Mouse (Mus musculus) liver, embryonic 13.5 days (tissue): ENCODE results near the gene Rnf181. TPM values are rescaled to one million over a fixed set of nuclear protein-coding genes. Genes with fewer than 3 reads are reported as not detected.

Experiments used
- ATAC-seq: fragments of 200-750 bp; cut with Nextera tagmentation; 2 replicates; pipeline ENCODE4 v1.8.0; 2017; ENCODE audit warnings: low read depth, mild to moderate bottlenecking, moderate number of reproducible peaks, moderate library complexity
- DNase-seq: peaks from one replicate; pipeline ENCODE4 v3.0.0; 2022
- H3K27ac ChIP-seq: fragments of 300-500 bp; sonication (generic); 2 replicates; pipeline ENCODE4 v1.5.1; 2015; ENCODE audit warnings: moderate library complexity, mild to moderate bottlenecking, inconsistent platforms
- H3K27me3 ChIP-seq: fragments of 300-500 bp; sonication (generic); 2 replicates; pipeline ENCODE4 v1.6.1; 2015; ENCODE audit warnings: mild to moderate bottlenecking, inconsistent platforms
- H3K36me3 ChIP-seq: fragments of 300-500 bp; sonication (generic); 2 replicates; pipeline ENCODE4 v1.6.1; 2015; ENCODE audit warnings: mild to moderate bottlenecking, inconsistent platforms
- H3K4me1 ChIP-seq: fragments of 300-500 bp; sonication (generic); replicated peaks from 2 replicates; pipeline ENCODE4 v1.6.1; 2015; ENCODE audit warnings: inconsistent platforms
- H3K4me2 ChIP-seq: fragments of 300-500 bp; sonication (generic); 2 replicates; pipeline ENCODE4 v1.6.1; 2015; ENCODE audit warnings: inconsistent platforms, mild to moderate bottlenecking, moderate library complexity
- H3K4me3 ChIP-seq: fragments of 300-500 bp; sonication (generic); replicated peaks from 2 replicates; pipeline ENCODE4 v1.5.1; 2015; ENCODE audit warnings: mild to moderate bottlenecking, inconsistent platforms
- H3K9ac ChIP-seq: fragments of 300-500 bp; sonication (generic); 2 replicates; pipeline ENCODE4 v1.6.1; 2015; ENCODE audit warnings: mild to moderate bottlenecking, inconsistent platforms
- H3K9me3 ChIP-seq: fragments of 300-500 bp; sonication (generic); replicated peaks from 2 replicates; pipeline ENCODE4 v1.6.1; 2016; ENCODE audit warnings: inconsistent platforms
- WGBS: fragments of 180-500 bp; shearing (Covaris S2); methylation state at CpG from one replicate; pipeline ENCODE4 v1.1.7; 2015; ENCODE audit not compliant: insufficient replicate concordance; 5-methylcytosine and 5-hydroxymethylcytosine counted together
- polyA plus RNA-seq: library from polyadenylated mRNA; unstranded; fragments of >200 nt; fragmentation: Nextera tagmentation; extraction: Ambion mirVana; gene quantifications from 2 replicates; pipeline ENCODE4 v1.2.1, GENCODE M21; 2015

Rnf181 gene
- polyA plus RNA-seq, 1 experiment from 2014 or later = 76.9 TPM

GRCm38 (mm10) chr6:72370091-72370490 is 3.3 kb upstream of the Rnf181 start:
- Histone ChIP-seq H3K9ac (no peak overlapping the region), H3K4me1 (peaks cover 56% of the 10 kb centered on the region), H3K4me3 (no peak overlapping the region), H3K27me3 (no peaks in the 10 kb centered on the region), H3K9me3 (no peaks in the 10 kb centered on the region), H3K27ac (peak overlapping the region; percentile 50; the same call in 1 of the 2 replicates), H3K36me3 (peaks cover 25% of the 10 kb centered on the region), H3K4me2 (no peak overlapping the region)
- 78% methylated on average over 12 of the region's 12 CpGs for WGBS
- DNase-seq (no peak), ATAC-seq (no peak)

GRCm38 (mm10) chr6:72369557-72369956 is 2.8 kb upstream of the Rnf181 start:
- Histone ChIP-seq H3K27ac (peak overlapping the region; percentile 40; the same call in 1 of the 2 replicates), H3K4me3 (no peak overlapping the region), H3K4me1 (peaks cover 50% of the 10 kb centered on the region), H3K27me3 (no peaks in the 10 kb centered on the region), H3K9ac (no peak overlapping the region), H3K9me3 (no peaks in the 10 kb centered on the region), H3K4me2 (no peak overlapping the region), H3K36me3 (peaks cover 25% of the 10 kb centered on the region)
- no peak for ATAC-seq
- no peak for DNase-seq
- 75% methylated on average over 4 of the region's 4 CpGs for WGBS

DNA sequence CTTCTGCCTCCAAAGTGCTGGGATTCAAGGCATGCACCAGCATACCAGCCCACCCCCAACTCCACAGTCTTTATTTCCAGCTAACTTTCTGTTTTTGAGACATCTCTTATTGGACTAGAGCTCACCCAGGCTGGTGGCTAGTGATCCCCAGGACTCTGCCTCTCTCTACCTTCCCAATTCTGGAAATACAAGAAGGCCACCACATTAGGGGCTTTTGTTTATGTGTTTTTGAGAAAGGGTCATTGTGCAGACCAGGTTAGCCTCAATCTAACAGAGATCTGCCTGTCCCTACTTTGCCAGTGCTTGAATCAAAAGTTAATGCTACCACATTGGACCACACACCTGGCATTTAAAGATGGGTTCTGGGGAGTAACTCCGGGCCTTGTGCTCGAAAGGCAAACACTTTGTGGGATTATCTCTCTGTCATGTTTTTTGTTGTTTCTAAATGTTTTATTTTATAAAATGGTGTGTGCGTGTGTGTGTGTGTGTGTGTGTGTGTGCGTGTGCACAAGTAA is 761 bp upstream of the Rnf181 start:
- Histone ChIP-seq H3K9me3 (no peaks in the 10 kb centered on the region), H3K4me3 (no peak overlapping the region), H3K27ac (no peak overlapping the region), H3K9ac (no peak overlapping the region), H3K27me3 (no peaks in the 10 kb centered on the region), H3K4me2 (no peak overlapping the region), H3K4me1 (peaks cover 42% of the 10 kb centered on the region), H3K36me3 (peaks cover 25% of the 10 kb centered on the region)
- DNase-seq (no peak), ATAC-seq (no peak)
- 74% methylated on average over 4 of the region's 4 CpGs for WGBS

DNA sequence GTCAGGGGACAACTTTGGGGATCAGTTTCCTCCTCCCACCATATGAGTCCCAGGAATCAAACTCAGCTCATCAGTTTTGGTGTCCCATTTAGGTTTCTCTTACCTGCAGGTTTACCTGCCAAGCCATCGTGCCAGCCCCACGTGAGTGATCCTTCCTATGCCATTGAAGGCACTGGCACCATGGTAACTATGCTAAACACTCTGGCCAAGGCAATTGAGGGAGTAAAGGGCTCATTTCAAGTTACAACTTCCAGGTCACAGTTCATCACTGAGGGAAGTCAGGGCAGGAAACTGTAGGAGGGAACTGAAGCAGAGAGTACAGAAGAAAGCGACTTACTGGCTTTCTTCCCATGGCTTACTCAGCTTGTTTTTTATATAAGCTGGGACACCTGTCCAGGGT is 452 bp downstream of the Rnf181 start:
- DNase-seq = no peak
- Histone ChIP-seq H3K9ac (no peak overlapping the region), H3K27me3 (no peaks in the 10 kb centered on the region), H3K4me1 (peaks cover 37% of the 10 kb centered on the region), H3K9me3 (no peaks in the 10 kb centered on the region), H3K36me3 (peaks cover 25% of the 10 kb centered on the region), H3K27ac (no peak overlapping the region), H3K4me3 (no peak overlapping the region), H3K4me2 (no peak overlapping the region)
- 69% methylated on average over 3 of the region's 3 CpGs for WGBS
- no peak for ATAC-seq

GRCm38 (mm10) chr6:72364985-72365384 is 1.8 kb downstream of the Rnf181 start:
- H3K4me2 ChIP-seq = no peak overlapping the region
- 52% methylated on average over 6 of the region's 6 CpGs for WGBS
- H3K9ac ChIP-seq = no peak overlapping the region
- H3K27me3 ChIP-seq = no peaks in the 10 kb centered on the region
- H3K27ac ChIP-seq = no peak overlapping the region
- DNase-seq = no peak
- no peak for ATAC-seq
- no peaks in the 10 kb centered on the region for H3K9me3 ChIP-seq
- H3K4me1 ChIP-seq = peaks cover 37% of the 10 kb centered on the region
- peaks cover 28% of the 10 kb centered on the region for H3K36me3 ChIP-seq
- H3K4me3 ChIP-seq = no peak overlapping the region

- H3K9me3 ChIP-seq = no peaks in the 10 kb centered on the region
- H3K27me3 ChIP-seq = no peaks in the 10 kb centered on the region
- ATAC-seq = no peak
- no peak overlapping the region for H3K4me3 ChIP-seq
- H3K4me2 ChIP-seq = no peak overlapping the region
- 41% methylated on average over 7 of the region's 7 CpGs for WGBS
- no peak overlapping the region for H3K9ac ChIP-seq
- H3K36me3 ChIP-seq = peaks cover 29% of the 10 kb centered on the region
- no peak for DNase-seq
- H3K27ac ChIP-seq = no peak overlapping the region
- H3K4me1 ChIP-seq = peaks cover 40% of the 10 kb centered on the region
These were observed 2.7 kb downstream of the Rnf181 start for GRCm38 (mm10) chr6:72364009-72364408.

DNA sequence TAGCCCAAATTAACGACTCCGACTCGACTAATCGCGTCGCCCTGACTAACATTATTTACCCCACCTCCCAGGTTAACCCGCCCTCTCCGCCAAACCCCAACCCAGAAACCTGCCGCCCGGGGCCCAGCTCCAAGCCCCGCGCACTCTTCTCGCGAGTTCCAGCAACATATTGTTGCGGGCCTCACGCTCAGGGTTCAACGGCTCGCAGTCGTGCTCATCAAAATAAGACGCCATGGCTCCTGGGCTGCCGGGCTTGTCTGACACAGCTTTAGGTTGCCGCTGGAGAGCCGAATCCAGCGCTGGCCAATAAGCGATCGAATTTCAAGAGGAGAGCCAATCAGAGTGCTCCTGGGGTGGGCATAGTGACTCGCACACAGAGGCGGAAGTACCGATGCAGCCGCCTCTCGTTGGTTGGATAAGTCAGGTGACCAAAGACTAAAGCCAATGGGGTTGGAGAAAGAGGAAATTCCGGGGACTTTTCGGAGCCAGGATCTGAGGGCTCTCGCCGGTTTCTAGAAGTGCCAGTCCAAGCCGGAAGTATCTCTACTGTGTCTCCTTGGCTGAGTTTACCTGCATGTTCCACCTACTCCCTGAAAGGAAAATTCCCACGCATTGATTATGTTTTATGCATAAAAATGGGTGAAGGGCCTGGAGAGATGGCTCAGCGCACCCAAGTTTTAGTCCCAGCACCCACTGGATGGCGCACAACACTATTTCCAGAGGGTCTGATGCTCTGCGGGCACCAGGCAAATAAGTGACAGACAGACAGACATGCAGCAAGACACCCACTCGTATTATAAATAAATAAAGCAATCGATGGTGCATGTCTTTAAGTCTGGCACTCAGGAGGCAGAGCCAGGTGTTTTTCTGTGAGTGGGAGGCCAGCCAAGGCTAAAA is 4.4 kb downstream of the Rnf181 start:
- peak; percentile 96 for DNase-seq
- Histone ChIP-seq H3K27ac (peak overlapping the region; percentile 89), H3K4me3 (peak overlapping the region; percentile 80), H3K9me3 (no peaks in the 10 kb centered on the region), H3K27me3 (0 out of 2 replicates have a peak, but pooled peaks cover 2% of the 10 kb centered on the region), H3K36me3 (peaks cover 31% of the 10 kb centered on the region), H3K4me2 (peak overlapping the region; percentile 82), H3K4me1 (peaks cover 56% of the 10 kb centered on the region), H3K9ac (peak overlapping the region; percentile 83)
- whole genome bisulfite sequencing = under 1% methylated on average over 42 of the region's 42 CpGs
- ATAC-seq = peak; percentile 94

DNA sequence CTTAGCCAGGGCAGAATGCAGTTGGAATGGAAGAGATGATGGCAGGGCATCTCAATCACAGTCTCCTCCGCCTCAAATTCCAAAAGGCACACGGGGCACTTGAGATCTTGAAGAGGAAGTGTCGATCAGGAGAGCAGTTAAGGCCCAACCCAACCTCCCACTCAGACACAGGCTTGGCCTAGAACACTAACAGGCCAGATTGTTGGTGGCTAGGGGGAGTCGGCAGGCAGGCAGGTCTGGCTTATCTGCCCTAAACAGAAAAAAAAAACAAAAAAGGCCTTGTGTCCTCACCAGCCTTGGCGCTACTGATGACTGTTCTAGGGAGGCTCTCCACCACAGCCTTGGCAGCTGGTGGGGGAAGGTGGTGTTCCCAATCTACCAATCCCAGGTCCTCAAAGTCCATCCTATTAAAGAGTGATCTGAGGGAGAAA is 5.6 kb downstream of the Rnf181 start:
- Histone ChIP-seq H3K9me3 (no peaks in the 10 kb centered on the region), H3K36me3 (peaks cover 35% of the 10 kb centered on the region), H3K4me3 (peak overlapping the region; percentile 80), H3K4me1 (peaks cover 68% of the 10 kb centered on the region), H3K27ac (peak overlapping the region; percentile 89), H3K9ac (peak overlapping the region; percentile 83), H3K27me3 (peaks cover 14% of the 10 kb centered on the region), H3K4me2 (peak overlapping the region; percentile 77)
- WGBS = 12% methylated on average over 5 of the region's 5 CpGs
- ATAC-seq (no peak), DNase-seq (peak; percentile 48)

DNA sequence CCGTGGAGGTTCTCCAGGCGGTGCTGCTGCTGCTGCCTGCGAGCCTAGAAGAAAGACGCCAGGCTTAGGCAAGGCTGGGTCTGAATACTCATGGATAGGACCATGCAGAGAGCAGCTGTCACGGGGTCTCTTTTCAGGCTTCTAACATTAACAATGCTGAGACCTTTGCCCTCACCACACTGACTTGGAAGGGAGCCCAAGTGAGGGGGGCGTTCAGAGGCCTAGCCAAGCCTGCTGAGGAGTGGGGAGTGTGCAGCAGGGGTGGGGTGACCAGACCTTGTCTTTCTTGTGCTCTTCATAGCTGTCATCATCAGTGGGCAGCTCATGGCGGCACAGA is 6.2 kb downstream of the Rnf181 start:
- no peak for ATAC-seq
- Histone ChIP-seq H3K4me1 (peaks cover 70% of the 10 kb centered on the region), H3K27me3 (peaks cover 20% of the 10 kb centered on the region), H3K9ac (peak overlapping the region; percentile 83; the same call in 1 of the 2 replicates), H3K9me3 (no peaks in the 10 kb centered on the region), H3K4me2 (peak overlapping the region; percentile 77), H3K36me3 (peaks cover 35% of the 10 kb centered on the region), H3K4me3 (peak overlapping the region; percentile 80), H3K27ac (peak overlapping the region; percentile 89; the same call in 1 of the 2 replicates)
- no peak for DNase-seq
- WGBS = 78% methylated on average over 7 of the region's 7 CpGs

DNA sequence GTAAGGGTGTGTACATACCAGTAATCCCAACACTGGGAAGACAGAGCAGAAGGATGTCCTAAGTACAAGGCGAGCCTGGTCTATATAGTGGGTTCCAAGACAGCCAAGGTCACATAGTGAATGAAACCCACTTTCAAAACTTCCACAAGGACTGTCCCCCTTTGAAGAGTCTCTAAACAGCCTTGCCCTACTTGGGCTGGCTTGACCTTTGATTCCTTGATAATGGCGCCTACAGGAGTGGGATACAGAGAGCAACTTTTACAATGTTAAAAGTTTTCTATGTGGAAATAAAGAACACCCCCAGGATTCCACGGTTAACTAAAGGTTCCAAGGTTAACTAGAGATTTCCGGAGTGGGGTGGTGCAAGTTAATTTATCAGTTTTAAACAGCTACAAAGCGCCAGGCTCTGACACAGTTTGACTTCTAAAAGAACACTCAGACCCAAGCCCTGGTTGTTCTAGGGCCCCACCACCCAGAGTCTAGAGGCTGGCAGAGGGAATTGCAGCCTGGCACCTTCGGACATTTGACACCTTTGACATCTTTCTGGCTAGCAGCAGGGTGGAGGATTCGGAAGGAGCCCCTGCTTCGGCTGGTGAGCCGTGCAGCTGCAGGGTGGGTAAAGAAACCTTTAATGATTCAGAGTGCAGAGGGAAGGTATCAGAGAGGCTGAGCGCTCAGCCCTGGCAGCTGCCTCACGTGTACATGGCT is 6.7 kb downstream of the Rnf181 start:
- DNase-seq (no peak), ATAC-seq (no peak)
- Histone ChIP-seq H3K27ac (peak overlapping the region; percentile 89; the same call in 1 of the 2 replicates), H3K4me1 (peaks cover 76% of the 10 kb centered on the region), H3K4me3 (peak overlapping the region; percentile 80; the same call in 1 of the 2 replicates), H3K4me2 (peak overlapping the region; percentile 77), H3K9ac (peak overlapping the region; percentile 83; the same call in 1 of the 2 replicates), H3K9me3 (no peaks in the 10 kb centered on the region), H3K36me3 (peaks cover 35% of the 10 kb centered on the region), H3K27me3 (peaks cover 25% of the 10 kb centered on the region)
- 78% methylated on average over 11 of the region's 11 CpGs for WGBS

GRCm38 (mm10) chr6:72359343-72359742 is 7.4 kb downstream of the Rnf181 start:
- ATAC-seq = no peak
- H3K9ac ChIP-seq = no peak overlapping the region

More at GRCm38 (mm10) chr6:72359343-72359742, 7.4 kb downstream of the Rnf181 start:
- H3K4me3 ChIP-seq = no peak overlapping the region
- peaks cover 32% of the 10 kb centered on the region for H3K27me3 ChIP-seq
- H3K4me2 ChIP-seq = no peak overlapping the region
- peaks cover 83% of the 10 kb centered on the region for H3K4me1 ChIP-seq
- H3K27ac ChIP-seq = no peak overlapping the region; the same call in 1 of the 2 replicates
- H3K36me3 ChIP-seq = peaks cover 35% of the 10 kb centered on the region
- H3K9me3 ChIP-seq = no peaks in the 10 kb centered on the region
- no peak for DNase-seq
- 79% methylated on average over 2 of the region's 2 CpGs for WGBS
